Mouse (Mus musculus) myocyte (in vitro differentiated cells): ENCODE results near the gene Tle6.

Source experiments
- CEBPB ChIP-seq: IDR thresholded peaks from 2 replicates; pipeline ENCODE4 v1.6.1; 2011; ENCODE audit warnings: mild to moderate bottlenecking, moderate library complexity; ENCODE audit not compliant: poor library complexity, insufficient read depth, severe bottlenecking
- E2F4 ChIP-seq: IDR thresholded peaks from one replicate; pipeline ENCODE4 v1.6.1; 2011; ENCODE audit warnings: mild to moderate bottlenecking, control low read depth, moderate library complexity; ENCODE audit not compliant: insufficient read depth
- MAX ChIP-seq: IDR thresholded peaks from one replicate; pipeline ENCODE4 v1.6.1; 2011; ENCODE audit warnings: low read depth, mild to moderate bottlenecking, control low read depth
- MYOD1 ChIP-seq, 3 experiments: IDR thresholded peaks; one replicate each; pipeline ENCODE4 v1.6.1; 2011; ENCODE audit warnings: control low read depth in 2 of 3, low read depth in 2 of 3, mild to moderate bottlenecking in 2 of 3, moderate library complexity in 1 of 3; ENCODE audit not compliant: insufficient read length in 2 of 3, control insufficient read depth in 1 of 3
- MYOG ChIP-seq, 3 experiments: IDR thresholded peaks; one replicate each; pipeline ENCODE4 v1.6.1; 2011; ENCODE audit warnings: control low read depth in 2 of 3, low read depth in 2 of 3, mild to moderate bottlenecking in 2 of 3; ENCODE audit not compliant: insufficient read length in 2 of 3, control insufficient read depth in 1 of 3, insufficient read depth in 1 of 3
- POLR2A ChIP-seq: IDR thresholded peaks from one replicate; pipeline ENCODE4 v1.6.1; 2011; ENCODE audit warnings: low read depth, mild to moderate bottlenecking, control low read depth, moderate library complexity; ENCODE audit not compliant: insufficient read length
- POLR2AphosphoS2 ChIP-seq: IDR thresholded peaks from one replicate; pipeline ENCODE4 v1.6.1; 2011; ENCODE audit warnings: low read depth, control low read depth; ENCODE audit not compliant: insufficient read length
- REST ChIP-seq: IDR thresholded peaks from one replicate; pipeline ENCODE4 v1.6.1; 2011; ENCODE audit warnings: mild to moderate bottlenecking, control low read depth, moderate library complexity; ENCODE audit not compliant: insufficient read depth, insufficient read length
- SRF ChIP-seq: IDR thresholded peaks from one replicate; pipeline ENCODE4 v1.6.1; 2011; ENCODE audit warnings: low read depth; ENCODE audit not compliant: control insufficient read depth, insufficient read length
- TCF12 ChIP-seq: IDR thresholded peaks from one replicate; pipeline ENCODE4 v1.6.1; 2011; ENCODE audit warnings: mild to moderate bottlenecking, control low read depth; ENCODE audit not compliant: poor library complexity, insufficient read depth, severe bottlenecking
- TCF3 ChIP-seq: IDR thresholded peaks from one replicate; pipeline ENCODE4 v1.6.1; 2011; ENCODE audit warnings: low read depth, control low read depth; ENCODE audit not compliant: insufficient read length
- USF1 ChIP-seq: IDR thresholded peaks from one replicate; pipeline ENCODE4 v1.6.1; 2011; ENCODE audit warnings: low read depth, mild to moderate bottlenecking, control low read depth, moderate library complexity

DNA sequence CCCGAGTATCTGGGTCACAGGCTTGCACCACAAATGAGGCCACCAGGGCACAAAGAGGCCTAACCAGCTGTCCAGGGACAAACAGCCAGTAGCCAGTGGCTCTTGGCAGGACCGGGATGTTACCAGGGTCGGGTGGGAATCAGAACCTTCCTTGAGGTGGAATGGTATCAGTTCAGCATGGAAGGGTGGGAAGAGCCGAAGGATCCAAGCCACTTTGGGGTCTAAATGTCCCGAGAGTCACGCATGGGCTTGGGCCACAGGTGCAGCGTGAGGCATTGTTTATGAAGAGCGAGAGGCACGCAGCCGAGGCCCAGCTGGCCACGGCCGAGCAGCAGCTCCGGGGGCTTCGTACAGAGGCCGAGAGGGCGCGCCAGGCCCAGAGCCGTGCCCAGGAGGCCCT lies 43.8 kb upstream of the Tle6 start:
- TF ChIP-seq USF1 (no peak), CEBPB (no peak), POLR2A (no peak), TCF12 (no peak), MYOG (IDR thresholded peaks at IDR 0.05; ENCODE audit: control insufficient read depth in 1 of 3, insufficient read depth in 1 of 3, insufficient read length in 2 of 3, low read depth in 2 of 3) (no peak), MAX (no peak), POLR2AphosphoS2 (no peak), E2F4 (no peak), SRF (no peak), REST (no peak), MYOD1 (IDR thresholded peaks at IDR 0.05; ENCODE audit: control insufficient read depth in 1 of 3, insufficient read length in 2 of 3, low read depth in 2 of 3) (no peak), TCF3 (no peak)
